Mouse (Mus musculus) bone marrow macrophage, adult 2 months (primary cell): ENCODE measurements around the gene Nagk. TPM values are rescaled to one million over a fixed set of nuclear protein-coding genes. Genes with fewer than 3 reads are reported as not detected.
"Not testable (repeated sequence)": the region's sequence is repeated elsewhere in the genome, so short reads cannot be mapped to it uniquely, and the experiment has no call there.

Experiments
- H3K27ac ChIP-seq: 2 replicates; pipeline ENCODE4 v1.5.1; 2012; ENCODE audit warnings: low read depth, low read length; ENCODE audit not compliant: insufficient read depth
- H3K4me1 ChIP-seq: 2 replicates; pipeline ENCODE4 v1.6.1; 2012; ENCODE audit warnings: low read length; ENCODE audit not compliant: control insufficient read depth, insufficient read depth
- H3K4me3 ChIP-seq: 2 replicates; pipeline ENCODE4 v1.5.1; 2012; ENCODE audit warnings: mild to moderate bottlenecking, low read length, moderate library complexity; ENCODE audit not compliant: insufficient read depth
- CTCF ChIP-seq: IDR thresholded peaks from 2 replicates; pipeline ENCODE4 v1.5.1; 2012; ENCODE audit warnings: low read depth, mild to moderate bottlenecking, low read length, moderate library complexity
- POLR2A ChIP-seq: IDR thresholded peaks from 2 replicates; pipeline ENCODE4 v1.6.1; 2012; ENCODE audit warnings: mild to moderate bottlenecking, low read depth, low read length, borderline replicate concordance
- polyA plus RNA-seq: library from polyadenylated mRNA; stranded (reverse); fragments of >200 nt; gene quantifications from 2 replicates; pipeline ENCODE4 v1.2.4, GENCODE M21; 2012; ENCODE audit not compliant: missing spikeins, insufficient read depth, insufficient read length

Nagk gene
- polyA plus RNA-seq, 1 experiment: 122 TPM

GRCm38 (mm10) chr6:83774781-83775563, 19.8 kb upstream of the Nagk start:
- peaks cover 8% of the 10 kb centered on the region for H3K4me1 ChIP-seq
- peak overlapping the region; percentile 57 for H3K27ac ChIP-seq
- TF ChIP-seq CTCF: peak; percentile 13; the same call in 1 of the 2 replicates
- TF ChIP-seq POLR2A: no peak
- H3K4me3 ChIP-seq: peak overlapping the region; percentile 99

- peak within 1 kb of the TSS; percentile 79 for H3K27ac ChIP-seq
- H3K4me1 ChIP-seq: peaks cover 8% of the 10 kb centered on the region
- H3K4me3 ChIP-seq: peak within 1 kb of the TSS; percentile 99
- TF ChIP-seq POLR2A: no peak
- TF ChIP-seq CTCF: peak; percentile 87
These were observed 19.0 kb upstream of the Nagk start, which contains the start of gene Tex261 for GRCm38 (mm10) chr6:83775638-83776293. Tex261 (minus strand) TSS chr6:83775813.

GRCm38 (mm10) chr6:83778306-83778705, 16.5 kb upstream of the Nagk start:
- TF ChIP-seq POLR2A: no peak
- TF ChIP-seq CTCF: no peak

GRCm38 (mm10) chr6:83779026-83779425, 15.8 kb upstream of the Nagk start:
- Histone ChIP-seq H3K4me3 (no peak overlapping the region), H3K4me1 (peaks cover 11% of the 10 kb centered on the region), H3K27ac (no peak overlapping the region)
- TF ChIP-seq POLR2A (no peak), CTCF (peak; percentile 84)

More at GRCm38 (mm10) chr6:83778306-83778705, 16.5 kb upstream of the Nagk start:
- Histone ChIP-seq H3K4me3 (no peak overlapping the region), H3K4me1 (peaks cover 18% of the 10 kb centered on the region), H3K27ac (no peak overlapping the region)

- H3K4me3 ChIP-seq: no peak overlapping the region
- TF ChIP-seq CTCF: no peak
- no peak for TF ChIP-seq POLR2A
These were observed 8.4 kb upstream of the Nagk start for GRCm38 (mm10) chr6:83786426-83786825.

GRCm38 (mm10) chr6:83788554-83788953, 6.2 kb upstream of the Nagk start:
- Histone ChIP-seq H3K4me3 (no peak overlapping the region), H3K27ac (no peak overlapping the region), H3K4me1 (peaks cover 17% of the 10 kb centered on the region)
- TF ChIP-seq CTCF (no peak), POLR2A (no peak)

More at GRCm38 (mm10) chr6:83786426-83786825, 8.4 kb upstream of the Nagk start:
- H3K27ac ChIP-seq: no peak overlapping the region
- peaks cover 24% of the 10 kb centered on the region for H3K4me1 ChIP-seq

GRCm38 (mm10) chr6:83790533-83790932, 4.2 kb upstream of the Nagk start:
- H3K4me1 ChIP-seq: peaks cover 21% of the 10 kb centered on the region
- H3K27ac ChIP-seq, H3K4me3 ChIP-seq: not testable (repeated sequence)

- Histone ChIP-seq H3K27ac (no peak overlapping the region), H3K4me3 (no peak overlapping the region), H3K4me1 (peaks cover 24% of the 10 kb centered on the region)
- TF ChIP-seq POLR2A (no peak), CTCF (no peak)
These were observed 3.4 kb upstream of the Nagk start for GRCm38 (mm10) chr6:83791251-83791890.

GRCm38 (mm10) chr6:83795492-83795900, 714 bp downstream of the Nagk start:
- peaks cover 37% of the 10 kb centered on the region for H3K4me1 ChIP-seq
- H3K27ac ChIP-seq: peak overlapping the region; percentile 98
- peak overlapping the region; percentile 89 for H3K4me3 ChIP-seq
- TF ChIP-seq POLR2A (no peak), CTCF (no peak)
